Mouse (Mus musculus): Measurements from ENCODE around the gene Ccdc141. TPM values are rescaled to one million over a fixed set of nuclear protein-coding genes. Genes with fewer than 3 reads are reported as not detected.
A peak's percentile ranks its signal among the peaks of the same experiment; 100 is the strongest.

Gene Ccdc141
- polyA plus RNA-seq, 1 experiment, result 12.8 TPM

GRCm38 (mm10) chr2:77198246-77198645 is 27.8 kb upstream of the Ccdc141 start:
- no peak overlapping the region for H3K4me3 ChIP-seq (ENCODE audit: insufficient read depth, low read depth, low read length)
- H3K4me1 ChIP-seq (ENCODE audit: control insufficient read depth, insufficient read depth, low read length), result peaks cover 5% of the 10 kb centered on the region; the same call in 1 of the 2 replicates
- peak; percentile 74 for DNase-seq
- H3K27me3 ChIP-seq (replicated peaks; ENCODE audit: control insufficient read depth, insufficient read depth, low read length), result no peaks in the 10 kb centered on the region
- no peak overlapping the region for H3K27ac ChIP-seq (ENCODE audit: insufficient read depth, low read depth, low read length)
- H3K36me3 ChIP-seq (ENCODE audit: control insufficient read depth, insufficient read depth, low read length), result peaks cover 9% of the 10 kb centered on the region
- TF ChIP-seq CTCF (conservative IDR thresholded peaks at IDR 0.05; ENCODE audit: insufficient read depth, insufficient read length, low read depth, low read length) (no peak), POLR2A (IDR thresholded peaks at IDR 0.05; ENCODE audit: low read depth, low read length) (no peak)
- 51% methylated on average over 5 of the region's 5 CpGs for WGBS

GRCm38 (mm10) chr2:77196819-77197218 is 26.4 kb upstream of the Ccdc141 start:
- Histone ChIP-seq H3K36me3 (ENCODE audit: control insufficient read depth, insufficient read depth, low read length) (peaks cover 6% of the 10 kb centered on the region), H3K4me1 (ENCODE audit: control insufficient read depth, insufficient read depth, low read length) (peaks cover 5% of the 10 kb centered on the region; the same call in 1 of the 2 replicates), H3K4me3 (ENCODE audit: insufficient read depth, low read depth, low read length) (no peak overlapping the region), H3K27ac (ENCODE audit: insufficient read depth, low read depth, low read length) (no peak overlapping the region), H3K27me3 (replicated peaks; ENCODE audit: control insufficient read depth, insufficient read depth, low read length) (no peaks in the 10 kb centered on the region)
- WGBS, result 72% methylated on average over 4 of the region's 4 CpGs
- DNase-seq, result no peak
- TF ChIP-seq CTCF (conservative IDR thresholded peaks at IDR 0.05; ENCODE audit: insufficient read depth, insufficient read length, low read depth, low read length) (no peak), POLR2A (IDR thresholded peaks at IDR 0.05; ENCODE audit: low read depth, low read length) (no peak)

GRCm38 (mm10) chr2:77195056-77195455 is 24.6 kb upstream of the Ccdc141 start:
- no peak overlapping the region for H3K27ac ChIP-seq (ENCODE audit: insufficient read depth, low read depth, low read length)
- peaks cover 11% of the 10 kb centered on the region for H3K36me3 ChIP-seq (ENCODE audit: control insufficient read depth, insufficient read depth, low read length)
- no peak for DNase-seq
- H3K27me3 ChIP-seq (replicated peaks; ENCODE audit: control insufficient read depth, insufficient read depth, low read length), result no peaks in the 10 kb centered on the region
- 77% methylated on average over 5 of the region's 5 CpGs for WGBS
- H3K4me3 ChIP-seq (ENCODE audit: insufficient read depth, low read depth, low read length), result no peak overlapping the region
- H3K4me1 ChIP-seq (ENCODE audit: control insufficient read depth, insufficient read depth, low read length), result peaks cover 5% of the 10 kb centered on the region; the same call in 1 of the 2 replicates
- TF ChIP-seq CTCF (conservative IDR thresholded peaks at IDR 0.05; ENCODE audit: insufficient read depth, insufficient read length, low read depth, low read length), result no peak
- no peak for TF ChIP-seq POLR2A (IDR thresholded peaks at IDR 0.05; ENCODE audit: low read depth, low read length)

- Histone ChIP-seq H3K27ac (ENCODE audit: insufficient read depth, low read depth, low read length) (no peak overlapping the region), H3K4me1 (ENCODE audit: control insufficient read depth, insufficient read depth, low read length) (no peaks in the 10 kb centered on the region), H3K27me3 (replicated peaks; ENCODE audit: control insufficient read depth, insufficient read depth, low read length) (no peaks in the 10 kb centered on the region), H3K4me3 (ENCODE audit: insufficient read depth, low read depth, low read length) (no peak overlapping the region), H3K36me3 (ENCODE audit: control insufficient read depth, insufficient read depth, low read length) (peaks cover 12% of the 10 kb centered on the region)
- no peak for DNase-seq
- 95% methylated on average over 3 of the region's 3 CpGs for WGBS
- no peak for TF ChIP-seq POLR2A (IDR thresholded peaks at IDR 0.05; ENCODE audit: low read depth, low read length)
- no peak for TF ChIP-seq CTCF (conservative IDR thresholded peaks at IDR 0.05; ENCODE audit: insufficient read depth, insufficient read length, low read depth, low read length)
Measured at GRCm38 (mm10) chr2:77191811-77192210, 21.4 kb upstream of the Ccdc141 start.

- Histone ChIP-seq H3K4me3 (ENCODE audit: insufficient read depth, low read depth, low read length) (no peak overlapping the region), H3K36me3 (ENCODE audit: control insufficient read depth, insufficient read depth, low read length) (peaks cover 12% of the 10 kb centered on the region), H3K27ac (ENCODE audit: insufficient read depth, low read depth, low read length) (no peak overlapping the region), H3K4me1 (ENCODE audit: control insufficient read depth, insufficient read depth, low read length) (no peaks in the 10 kb centered on the region), H3K27me3 (replicated peaks; ENCODE audit: control insufficient read depth, insufficient read depth, low read length) (no peaks in the 10 kb centered on the region)
- TF ChIP-seq POLR2A (IDR thresholded peaks at IDR 0.05; ENCODE audit: low read depth, low read length) (no peak), CTCF (conservative IDR thresholded peaks at IDR 0.05; ENCODE audit: insufficient read depth, insufficient read length, low read depth, low read length) (no peak)
- DNase-seq, result no peak
- 94% methylated on average over 7 of the region's 7 CpGs for WGBS
Measured at GRCm38 (mm10) chr2:77190891-77191290, 20.5 kb upstream of the Ccdc141 start.

- no peak for DNase-seq
- Histone ChIP-seq H3K4me3 (ENCODE audit: insufficient read depth, low read depth, low read length) (no peak overlapping the region), H3K4me1 (ENCODE audit: control insufficient read depth, insufficient read depth, low read length) (no peaks in the 10 kb centered on the region), H3K36me3 (ENCODE audit: control insufficient read depth, insufficient read depth, low read length) (peaks cover 14% of the 10 kb centered on the region), H3K27ac (ENCODE audit: insufficient read depth, low read depth, low read length) (no peak overlapping the region), H3K27me3 (replicated peaks; ENCODE audit: control insufficient read depth, insufficient read depth, low read length) (no peaks in the 10 kb centered on the region)
- TF ChIP-seq POLR2A (IDR thresholded peaks at IDR 0.05; ENCODE audit: low read depth, low read length), result no peak
- no peak for TF ChIP-seq CTCF (conservative IDR thresholded peaks at IDR 0.05; ENCODE audit: insufficient read depth, insufficient read length, low read depth, low read length)
- WGBS, result 84% methylated on average over 3 of the region's 3 CpGs
Measured at GRCm38 (mm10) chr2:77190301-77190700, 19.9 kb upstream of the Ccdc141 start.

- Histone ChIP-seq H3K4me3 (ENCODE audit: insufficient read depth, low read depth, low read length) (no peak overlapping the region), H3K36me3 (ENCODE audit: control insufficient read depth, insufficient read depth, low read length) (peaks cover 14% of the 10 kb centered on the region), H3K27ac (ENCODE audit: insufficient read depth, low read depth, low read length) (no peak overlapping the region), H3K27me3 (replicated peaks; ENCODE audit: control insufficient read depth, insufficient read depth, low read length) (no peaks in the 10 kb centered on the region), H3K4me1 (ENCODE audit: control insufficient read depth, insufficient read depth, low read length) (no peaks in the 10 kb centered on the region)
- TF ChIP-seq POLR2A (IDR thresholded peaks at IDR 0.05; ENCODE audit: low read depth, low read length) (no peak), CTCF (conservative IDR thresholded peaks at IDR 0.05; ENCODE audit: insufficient read depth, insufficient read length, low read depth, low read length) (no peak)
- WGBS, result 93% methylated on average over 7 of the region's 7 CpGs
- DNase-seq, result no peak
Measured at GRCm38 (mm10) chr2:77189671-77190070, 19.2 kb upstream of the Ccdc141 start.

Measured in kidney, adult 2 months (tissue).